Mouse (Mus musculus): ENCODE measurements around the gene Rph3al.

- TF ChIP-seq CTCF (IDR thresholded peaks at IDR 0.05; ENCODE audit: extremely low read depth, insufficient read depth, insufficient read length, insufficient replicate concordance), result no peak
- no peak for TF ChIP-seq POLR2A (IDR thresholded peaks at IDR 0.05; ENCODE audit: low read depth, low read length)
These were observed 152.3 kb downstream of the Rph3al start for GRCm38 (mm10) chr11:75785897-75786296.
